Mouse (Mus musculus): ENCODE data around the gene Evc2.

- no peak for TF ChIP-seq CTCF (IDR thresholded peaks at IDR 0.05; ENCODE audit: control insufficient read depth, insufficient read depth, low read length)
- no peak for TF ChIP-seq POLR2A (IDR thresholded peaks at IDR 0.05; ENCODE audit: borderline replicate concordance, control insufficient read depth, low read depth, low read length)
Measured at GRCm38 (mm10) chr5:37457191-37457590, 118.9 kb downstream of the Evc2 start.
